Mouse (Mus musculus): Measurements from ENCODE around the gene Clcn2.

GRCm38 (mm10) chr16:20750518-20750917, 33.0 kb upstream of the Clcn2 start:
- TF ChIP-seq FLI1 (IDR thresholded peaks at IDR 0.05; ENCODE audit: low read length) (no peak), GATA1 (IDR thresholded peaks at IDR 0.05; ENCODE audit: borderline replicate concordance, low read length) (no peak)
